Mouse (Mus musculus) intestine, postnatal 0 days (tissue): ENCODE data around the gene Dnase2b. TPM values are rescaled to one million over a fixed set of nuclear protein-coding genes. Genes with fewer than 3 reads are reported as not detected.

Experiments used
- ATAC-seq: fragments of 200-750 bp; cut with Nextera tagmentation; 2 replicates; pipeline ENCODE4 v1.8.0; 2017; ENCODE audit warnings: mild to moderate bottlenecking, moderate TSS enrichment, moderate library complexity
- H3K27ac ChIP-seq: fragments of 300-500 bp; sonication (generic); 2 replicates; pipeline ENCODE4 v1.5.1; 2014; ENCODE audit warnings: mild to moderate bottlenecking, low read depth, low read length, moderate library complexity
- H3K27me3 ChIP-seq: fragments of 300-500 bp; sonication (generic); replicated peaks from 2 replicates; pipeline ENCODE4 v1.6.1; 2014; ENCODE audit warnings: low read length, mixed read lengths; ENCODE audit not compliant: control insufficient read depth, insufficient read depth
- H3K36me3 ChIP-seq: fragments of 300-500 bp; sonication (generic); 2 replicates; pipeline ENCODE4 v1.6.1; 2014; ENCODE audit warnings: mild to moderate bottlenecking, moderate library complexity; ENCODE audit not compliant: control insufficient read depth, insufficient read depth
- H3K4me1 ChIP-seq: fragments of 300-500 bp; sonication (generic); replicated peaks from 2 replicates; pipeline ENCODE4 v1.6.1; 2014; ENCODE audit warnings: antibody characterized with exemption, low read length, mixed read lengths; ENCODE audit not compliant: control insufficient read depth, insufficient read depth
- H3K4me2 ChIP-seq: fragments of 300-500 bp; sonication (generic); replicated peaks from 2 replicates; pipeline ENCODE4 v1.6.1; 2014; ENCODE audit warnings: low read depth, mild to moderate bottlenecking, moderate library complexity
- H3K4me3 ChIP-seq: fragments of 300-500 bp; sonication (generic); 2 replicates; pipeline ENCODE4 v1.5.1; 2014; ENCODE audit warnings: low read depth, low read length
- H3K9ac ChIP-seq: fragments of 300-500 bp; sonication (generic); 2 replicates; pipeline ENCODE4 v1.6.1; 2014; ENCODE audit warnings: mild to moderate bottlenecking, low read depth, low read length
- H3K9me3 ChIP-seq: fragments of 300-500 bp; sonication (generic); 2 replicates; pipeline ENCODE4 v1.6.1; 2016; ENCODE audit warnings: mixed run types; ENCODE audit not compliant: control insufficient read depth
- CTCF ChIP-seq: sonication (generic); IDR thresholded peaks from 2 replicates; pipeline ENCODE4 v1.5.1; 2016; ENCODE audit warnings: low read depth, mild to moderate bottlenecking, control low read depth, antibody characterized with exemption, moderate library complexity
- WGBS: fragments of 180-500 bp; shearing (Covaris S2); extraction: QIAGEN DNeasy Blood & Tissue Kit; methylation state at CpG from one replicate; pipeline ENCODE4 v1.1.7; 2014; 5-methylcytosine and 5-hydroxymethylcytosine counted together
- polyA plus RNA-seq: library from polyadenylated mRNA; unstranded; fragments of >200 nt; fragmentation: Nextera tagmentation; extraction: Ambion mirVana; gene quantifications from 2 replicates; pipeline ENCODE4 v1.2.1, GENCODE M21; 2015

Gene Dnase2b
- polyA plus RNA-seq, 1 experiment from 2014 or later, result not detected

DNA sequence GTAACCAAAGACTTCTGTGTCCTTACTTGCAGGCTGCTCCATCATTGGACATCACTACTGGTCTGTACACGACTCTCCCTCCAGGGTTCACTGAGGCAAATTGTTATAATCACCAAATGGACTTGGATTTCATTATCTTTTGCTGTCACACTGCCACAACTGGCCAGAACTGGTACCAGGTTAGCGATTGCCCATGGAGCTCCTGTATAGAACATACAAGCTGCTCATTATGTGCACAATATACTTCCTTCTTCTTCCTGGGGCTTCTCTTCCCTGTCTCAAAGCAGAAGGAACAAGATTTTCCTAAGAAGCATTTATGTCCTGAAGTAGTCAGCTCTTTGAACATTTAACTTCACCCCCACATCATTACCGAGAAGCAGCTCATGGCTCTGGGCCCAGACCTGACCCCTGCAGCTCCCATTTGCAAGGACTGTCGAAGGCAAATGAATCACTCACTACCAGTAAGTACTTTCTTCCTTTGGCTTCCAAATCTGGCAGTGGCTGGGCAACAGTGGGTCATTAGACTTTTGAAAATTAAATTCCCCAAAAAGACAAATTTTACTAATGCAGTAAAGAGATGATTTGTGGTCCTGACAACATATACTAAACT, 26.5 kb upstream of the Dnase2b start:
- Histone ChIP-seq H3K4me3 (no peak overlapping the region), H3K27ac (no peak overlapping the region), H3K27me3 (no peaks in the 10 kb centered on the region), H3K36me3 (no peaks in the 10 kb centered on the region), H3K4me2 (no peak overlapping the region), H3K4me1 (no peaks in the 10 kb centered on the region), H3K9ac (no peak overlapping the region), H3K9me3 (no peaks in the 10 kb centered on the region)
- ATAC-seq, result no peak
- no peak for TF ChIP-seq CTCF
- WGBS, result 65% methylated on average over 4 of the region's 4 CpGs

DNA sequence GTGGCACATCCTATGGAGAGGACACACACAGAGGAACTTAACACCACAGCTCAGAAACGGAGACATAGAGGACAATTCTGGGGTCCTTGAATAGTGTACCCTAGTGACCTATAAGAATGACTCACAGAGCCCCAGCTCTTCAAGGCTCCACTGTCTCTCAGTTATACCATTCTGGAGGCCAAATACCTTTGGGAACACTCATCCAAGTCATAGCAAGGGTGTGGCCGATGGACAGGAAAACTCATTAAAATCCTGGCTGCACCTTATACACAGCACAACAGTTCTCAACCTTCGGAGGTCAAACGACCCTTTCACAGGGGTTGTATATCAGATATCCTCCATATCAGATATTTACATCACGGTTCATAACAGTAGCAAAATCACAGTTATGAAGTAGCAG, 17.1 kb upstream of the Dnase2b start:
- Histone ChIP-seq H3K27me3 (no peaks in the 10 kb centered on the region), H3K4me3 (no peak overlapping the region), H3K9me3 (no peaks in the 10 kb centered on the region), H3K36me3 (no peaks in the 10 kb centered on the region), H3K27ac (no peak overlapping the region), H3K4me2 (no peak overlapping the region), H3K9ac (no peak overlapping the region), H3K4me1 (no peaks in the 10 kb centered on the region)
- 80% methylated on average over 5 of the region's 5 CpGs for WGBS
- ATAC-seq, result no peak
- TF ChIP-seq CTCF, result no peak

DNA sequence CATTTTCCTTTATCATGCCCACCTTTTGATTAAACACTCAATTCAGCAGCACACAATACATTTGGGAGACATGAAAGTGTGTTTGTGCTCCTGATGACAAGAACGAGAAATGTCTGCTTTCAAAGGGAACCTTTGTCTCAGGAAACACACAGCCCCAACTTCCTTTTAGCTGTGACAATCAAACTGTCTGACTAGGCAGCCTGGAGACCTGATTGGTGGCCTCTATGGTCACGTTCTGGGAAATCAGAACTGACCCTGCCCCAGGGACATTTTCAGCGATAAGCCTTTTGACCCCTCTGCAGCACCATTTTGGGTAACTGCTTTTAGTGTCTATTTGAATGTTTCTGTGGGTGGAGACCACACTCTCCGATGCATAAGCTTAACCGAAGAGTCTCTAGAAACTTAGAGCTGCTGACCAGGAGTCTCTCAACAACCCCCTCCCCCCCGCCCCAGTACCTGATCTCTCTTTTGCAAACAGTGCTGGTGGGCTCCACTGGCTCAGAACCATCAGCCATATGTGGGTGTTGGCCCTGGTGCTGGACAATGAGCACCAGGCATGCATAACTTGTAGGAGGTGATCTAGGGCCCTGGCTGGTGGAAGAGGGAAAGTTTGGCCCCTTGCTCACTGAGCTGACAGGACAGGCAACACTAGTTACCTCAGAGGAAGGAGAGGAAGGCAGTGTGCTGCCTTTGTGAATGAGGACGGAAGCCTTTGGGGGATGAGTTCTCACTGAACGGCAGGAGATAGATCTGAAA, 13.0 kb upstream of the Dnase2b start:
- Histone ChIP-seq H3K36me3 (no peaks in the 10 kb centered on the region), H3K27ac (no peak overlapping the region), H3K27me3 (no peaks in the 10 kb centered on the region), H3K4me1 (no peaks in the 10 kb centered on the region), H3K9me3 (no peaks in the 10 kb centered on the region), H3K4me3 (no peak overlapping the region), H3K4me2 (no peak overlapping the region), H3K9ac (no peak overlapping the region)
- ATAC-seq, result no peak
- TF ChIP-seq CTCF, result no peak
- 77% methylated on average over 8 of the region's 8 CpGs for WGBS

DNA sequence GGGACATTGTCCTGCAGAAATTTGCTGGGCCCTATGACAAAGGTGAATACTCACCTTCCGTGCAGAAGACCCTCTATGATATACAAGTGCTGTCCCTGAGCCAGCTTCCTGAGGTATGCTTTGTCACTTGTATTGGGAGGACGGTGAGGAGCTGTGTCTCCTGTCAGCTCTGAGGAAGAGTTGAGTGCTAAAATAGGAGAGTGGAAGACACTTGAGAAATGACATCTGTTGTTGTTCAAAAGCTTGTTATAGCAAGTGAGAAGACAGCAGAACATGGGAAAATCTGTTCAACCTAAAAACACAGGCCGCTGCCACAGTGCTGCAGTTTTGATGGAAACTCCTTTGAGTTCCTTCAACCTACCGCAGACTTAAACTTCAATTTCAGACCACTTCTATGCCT, 10.4 kb upstream of the Dnase2b start:
- no peaks in the 10 kb centered on the region for H3K9me3 ChIP-seq
- WGBS, result 84% methylated on average over 4 of the region's 4 CpGs
- H3K4me1 ChIP-seq, result no peaks in the 10 kb centered on the region
- no peak for ATAC-seq
- no peak overlapping the region for H3K4me2 ChIP-seq
- H3K9ac ChIP-seq, result no peak overlapping the region
- H3K4me3 ChIP-seq, result no peak overlapping the region
- H3K27ac ChIP-seq, result no peak overlapping the region
- no peaks in the 10 kb centered on the region for H3K27me3 ChIP-seq
- H3K36me3 ChIP-seq, result no peaks in the 10 kb centered on the region
- TF ChIP-seq CTCF, result no peak

DNA sequence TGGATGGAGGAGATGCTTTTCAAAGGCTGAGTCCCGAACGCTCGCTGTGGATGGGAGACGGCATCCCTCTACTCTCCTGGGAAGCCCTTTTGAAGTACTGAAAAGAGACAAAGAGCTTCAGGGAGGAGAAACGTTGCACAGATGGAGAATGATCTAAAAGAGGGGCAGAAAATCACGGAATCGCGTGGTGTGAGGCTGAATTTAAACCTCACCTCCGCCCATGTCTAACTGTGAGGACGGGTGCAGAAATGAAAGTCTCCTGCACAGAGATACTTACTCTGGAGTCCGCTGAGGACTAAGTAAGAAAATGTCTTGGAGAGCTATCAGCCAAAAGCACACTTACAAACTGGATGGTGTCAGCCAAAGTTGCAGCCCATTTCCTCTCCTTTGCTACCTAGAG, 6.6 kb upstream of the Dnase2b start:
- no peaks in the 10 kb centered on the region for H3K27me3 ChIP-seq
- H3K27ac ChIP-seq, result no peak overlapping the region
- H3K9me3 ChIP-seq, result no peaks in the 10 kb centered on the region
- no peak overlapping the region for H3K4me3 ChIP-seq
- ATAC-seq, result no peak
- no peak overlapping the region for H3K9ac ChIP-seq
- H3K4me2 ChIP-seq, result no peak overlapping the region
- 85% methylated on average over 11 of the region's 11 CpGs for WGBS
- no peak for TF ChIP-seq CTCF
- no peaks in the 10 kb centered on the region for H3K4me1 ChIP-seq
- no peaks in the 10 kb centered on the region for H3K36me3 ChIP-seq

DNA sequence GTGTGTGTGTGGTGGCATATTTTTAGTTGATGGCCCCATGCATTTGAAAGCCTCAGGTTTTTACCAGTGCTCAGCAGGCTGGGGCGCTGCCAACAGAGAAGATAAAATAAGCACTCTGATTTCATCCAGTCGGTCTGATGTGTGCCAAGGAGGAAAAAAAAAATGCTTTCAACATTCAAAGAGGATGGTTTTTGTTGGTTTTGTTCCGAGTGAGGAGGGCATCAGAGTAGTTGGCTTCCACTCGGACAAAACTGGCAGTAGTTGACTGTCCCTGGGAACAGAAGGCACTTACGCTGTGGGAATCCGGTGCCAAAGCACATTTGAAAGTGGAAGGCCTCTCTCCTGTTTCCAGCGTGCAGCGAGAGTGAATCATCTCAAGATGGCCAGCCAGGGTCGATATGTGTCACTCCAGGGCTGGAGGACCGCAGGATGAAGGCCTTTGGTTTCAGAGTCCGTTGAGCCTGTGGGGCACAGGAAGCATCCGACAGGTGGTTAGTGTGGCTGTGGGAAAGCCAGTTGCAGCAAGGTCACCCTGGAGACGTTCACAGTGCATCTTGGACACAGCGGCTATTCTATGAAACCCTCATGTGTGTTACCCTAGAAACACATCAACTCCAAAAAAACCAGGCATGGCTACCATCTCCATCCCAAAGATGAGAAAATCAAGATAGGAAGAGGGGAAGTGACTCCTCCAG, 5.3 kb upstream of the Dnase2b start:
- no peak overlapping the region for H3K27ac ChIP-seq
- H3K4me2 ChIP-seq, result no peak overlapping the region
- H3K9ac ChIP-seq, result no peak overlapping the region
- H3K9me3 ChIP-seq, result no peaks in the 10 kb centered on the region
- 89% methylated on average over 14 of the region's 14 CpGs for WGBS
- no peak overlapping the region for H3K4me3 ChIP-seq
- H3K27me3 ChIP-seq, result no peaks in the 10 kb centered on the region
- no peaks in the 10 kb centered on the region for H3K36me3 ChIP-seq
- no peaks in the 10 kb centered on the region for H3K4me1 ChIP-seq
- ATAC-seq, result no peak
- TF ChIP-seq CTCF, result no peak
